Mouse (Mus musculus) A20 (cell line): ENCODE results near the gene Cntn4.

Experiments
- DNase-seq: peaks from one replicate; pipeline ENCODE4 v3.0.0-alpha.2; 2011; ENCODE audit warnings: low read depth, low spot score

The Cntn4 gene

DNA sequence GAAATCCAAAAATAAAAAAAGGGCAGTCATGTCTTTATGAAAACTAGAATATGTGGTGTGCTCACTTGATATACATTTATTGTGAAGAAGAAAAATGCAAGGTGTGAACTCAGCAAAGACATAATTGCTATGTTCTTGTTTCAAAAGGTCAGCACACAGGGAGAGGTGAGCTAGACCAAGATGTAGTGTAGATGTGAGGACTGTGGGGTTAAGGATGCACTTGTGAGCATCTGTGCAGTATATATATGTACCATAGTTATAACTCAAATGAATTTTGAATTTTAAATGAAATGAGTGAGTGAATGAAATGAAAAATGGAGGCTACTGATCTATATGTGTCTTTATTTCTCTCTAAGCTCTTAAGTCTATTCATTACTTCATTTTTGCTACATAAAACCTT is 401.2 kb downstream of the Cntn4 start:
- no peak for DNase-seq

DNA sequence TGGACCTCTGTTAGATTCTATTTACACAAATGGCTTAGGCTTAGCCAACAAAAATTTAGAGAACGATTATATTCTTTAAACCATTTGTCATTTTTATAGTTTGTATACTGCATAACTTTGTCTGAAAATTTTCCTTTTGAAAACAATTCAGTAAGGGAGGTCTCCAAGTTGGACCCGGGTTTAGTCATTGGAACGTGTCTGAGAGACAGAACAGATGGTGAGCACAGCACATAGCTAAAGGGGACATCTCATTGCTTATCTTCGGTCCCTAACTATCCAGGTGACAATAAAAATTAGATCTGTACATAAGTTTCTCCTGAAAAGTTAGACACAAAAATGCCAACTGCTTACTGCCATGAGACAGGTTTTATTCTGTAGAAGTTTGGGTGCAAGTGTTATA is 420.4 kb downstream of the Cntn4 start:
- DNase-seq = no peak

GRCm38 (mm10) chr6:106118523-106119081 is 441.1 kb downstream of the Cntn4 start:
- no peak for DNase-seq

DNA sequence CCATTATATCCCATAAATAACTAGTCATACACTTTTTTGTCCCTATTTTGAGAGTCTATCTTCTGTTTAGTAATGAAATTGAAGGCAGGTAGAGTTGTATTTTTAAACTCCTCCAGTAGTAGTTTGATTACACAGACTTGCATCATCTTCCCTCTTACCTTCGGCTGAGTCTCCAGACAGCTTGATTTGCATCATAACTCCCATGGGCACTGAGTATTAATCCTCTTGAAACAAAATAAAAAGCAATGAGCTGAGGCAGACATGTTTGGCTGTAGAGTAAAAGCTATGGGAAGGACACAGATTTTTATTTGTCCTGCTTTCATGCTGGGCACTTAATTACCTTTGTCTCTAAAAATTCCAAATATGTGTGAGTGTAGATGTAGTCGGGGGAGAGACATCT is 476.1 kb downstream of the Cntn4 start:
- peak; percentile 34 for DNase-seq

GRCm38 (mm10) chr6:106155362-106155761 is 477.9 kb downstream of the Cntn4 start:
- no peak for DNase-seq

- DNase-seq = no peak
Observed at GRCm38 (mm10) chr6:106177546-106177945, 500.1 kb downstream of the Cntn4 start.

GRCm38 (mm10) chr6:106181596-106181995 is 504.1 kb downstream of the Cntn4 start:
- no peak for DNase-seq

DNA sequence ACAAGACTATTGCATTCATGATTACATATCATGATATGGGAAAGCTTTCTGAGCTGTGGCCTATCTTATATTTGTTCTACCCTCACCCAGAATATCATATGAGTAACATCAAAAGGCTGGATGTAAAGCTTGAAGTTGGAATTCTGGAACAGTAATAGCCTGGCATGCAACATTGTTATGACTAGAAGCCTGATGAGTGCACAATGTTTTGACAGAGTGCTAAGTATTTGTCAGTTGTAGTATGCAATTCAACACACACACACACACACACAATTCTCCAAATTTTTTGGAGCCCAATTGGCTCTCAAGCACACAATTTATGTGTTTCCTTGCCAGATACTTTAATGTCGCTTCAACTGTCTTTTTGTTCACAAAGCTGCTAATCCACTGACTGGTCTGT is 523.5 kb downstream of the Cntn4 start:
- no peak for DNase-seq

GRCm38 (mm10) chr6:106207401-106207800 is 529.9 kb downstream of the Cntn4 start:
- DNase-seq = no peak

GRCm38 (mm10) chr6:106213071-106213470 is 535.6 kb downstream of the Cntn4 start:
- no peak for DNase-seq

GRCm38 (mm10) chr6:106237046-106237948 is 559.8 kb downstream of the Cntn4 start:
- no peak for DNase-seq

DNA sequence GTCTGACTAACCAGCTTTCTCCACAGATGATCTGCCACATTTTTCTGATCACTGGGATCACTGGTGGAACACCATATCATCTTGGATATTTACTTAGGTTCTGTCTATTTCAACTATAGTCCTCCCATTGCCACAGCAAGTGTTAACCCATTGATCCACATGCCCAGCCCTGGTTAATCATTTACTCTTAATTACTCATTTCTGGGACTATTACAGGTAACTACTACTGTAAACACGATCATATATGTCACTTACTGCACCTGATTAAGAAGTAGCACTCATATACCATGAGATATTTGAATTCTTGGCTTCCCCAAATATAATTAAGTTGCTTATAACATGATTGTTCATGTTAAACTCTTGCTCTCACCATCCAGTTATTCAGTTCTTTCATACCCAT is 564.1 kb downstream of the Cntn4 start:
- no peak for DNase-seq

GRCm38 (mm10) chr6:106263396-106263795 is 585.9 kb downstream of the Cntn4 start:
- DNase-seq = no peak

DNA sequence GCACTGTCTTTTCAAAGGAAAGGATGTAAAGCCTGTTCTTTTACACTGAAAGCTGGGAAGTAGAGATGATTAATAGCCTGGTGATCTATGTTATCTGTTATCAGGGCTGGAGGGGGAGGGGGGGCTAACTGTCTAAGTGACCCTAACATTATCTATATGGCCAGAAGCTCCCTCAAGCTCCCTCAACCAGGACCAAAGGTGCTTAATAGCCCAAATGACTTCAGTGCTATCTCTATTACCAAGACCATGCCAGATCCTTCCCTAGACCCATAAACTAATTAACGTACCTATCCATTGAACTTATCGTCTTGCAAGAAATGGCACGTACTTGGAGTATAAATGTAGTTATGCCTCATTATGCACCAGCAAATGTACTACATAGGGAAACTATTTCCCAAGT is 588.0 kb downstream of the Cntn4 start:
- no peak for DNase-seq

DNA sequence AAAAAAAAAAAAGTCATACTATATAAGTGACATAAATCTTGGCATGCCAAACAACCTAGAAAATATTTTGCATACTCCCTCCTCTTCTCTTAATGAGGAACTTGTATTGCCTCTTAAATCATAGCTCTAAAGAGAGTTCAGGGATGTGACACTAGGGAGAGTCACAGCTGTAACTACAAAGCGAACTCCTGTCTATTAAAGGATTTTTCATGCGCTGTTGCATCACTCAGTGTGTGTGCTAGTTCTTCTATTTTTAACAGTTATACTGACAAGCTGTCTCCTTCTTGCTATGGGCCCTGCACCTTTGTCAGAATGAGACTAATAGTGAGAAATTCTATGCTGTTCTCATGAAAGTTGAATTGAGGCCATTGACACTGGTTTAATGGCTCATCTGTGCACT is 588.8 kb downstream of the Cntn4 start:
- peak; percentile 41 for DNase-seq

GRCm38 (mm10) chr6:106268723-106269122 is 591.3 kb downstream of the Cntn4 start:
- no peak for DNase-seq

DNA sequence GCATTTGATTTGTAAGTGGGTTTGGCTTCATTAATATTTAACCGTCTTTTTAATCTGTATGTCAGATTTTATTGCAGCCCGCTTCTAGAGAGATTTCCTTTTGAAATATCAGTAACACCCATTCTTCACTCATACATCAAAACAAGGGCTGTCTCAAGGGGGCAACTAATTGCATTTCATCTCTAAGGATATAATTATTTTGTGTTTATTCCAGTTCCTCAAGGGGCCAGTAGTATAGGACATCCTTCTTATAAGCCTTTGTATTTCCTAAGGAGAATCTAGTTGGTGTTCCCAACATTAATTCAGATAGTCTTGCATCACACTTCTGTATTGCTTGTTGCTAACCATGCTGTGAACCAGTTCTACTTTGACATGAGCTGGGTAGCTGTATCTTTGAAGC is 599.7 kb downstream of the Cntn4 start:
- no peak for DNase-seq

GRCm38 (mm10) chr6:106281621-106282020 is 604.2 kb downstream of the Cntn4 start:
- no peak for DNase-seq

DNA sequence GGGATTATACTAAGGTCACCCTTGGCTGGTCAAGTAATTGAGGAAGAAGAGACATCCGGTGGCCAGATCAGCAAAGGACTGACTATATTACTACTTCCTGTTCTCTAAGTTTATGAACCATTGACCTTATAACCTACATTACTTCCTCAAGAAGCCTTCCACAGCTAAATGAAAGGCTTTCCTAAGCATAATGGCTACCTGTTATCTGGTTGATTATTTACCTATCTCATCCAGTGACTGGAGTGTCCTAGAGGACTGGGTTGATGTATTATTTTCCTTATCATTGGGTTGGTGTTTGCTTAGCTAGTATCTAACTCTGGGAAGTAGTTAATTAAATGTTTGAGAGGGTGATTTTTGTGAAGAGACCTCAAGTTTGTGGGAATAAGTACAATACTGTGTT is 606.4 kb downstream of the Cntn4 start:
- DNase-seq = no peak

DNA sequence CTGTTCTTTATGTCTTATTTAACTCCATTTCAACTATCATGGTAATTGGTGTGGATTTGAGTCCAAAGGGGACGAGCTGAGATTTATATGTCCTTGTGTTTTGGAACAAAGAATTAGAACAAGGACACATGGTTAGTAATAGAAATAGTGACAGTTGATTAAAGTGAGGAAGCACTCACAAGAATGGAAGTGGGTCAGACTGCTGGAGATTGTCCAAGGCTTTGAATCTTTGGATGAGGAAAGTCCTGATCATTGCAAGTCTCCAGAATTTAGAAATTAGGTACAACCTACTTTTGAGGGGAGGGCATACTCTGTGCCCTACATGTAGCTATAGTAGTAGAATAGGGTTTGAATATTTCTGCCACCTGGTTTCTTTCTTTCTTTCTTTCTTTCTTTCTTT is 622.0 kb downstream of the Cntn4 start:
- no peak for DNase-seq

- DNase-seq = no peak
Observed at GRCm38 (mm10) chr6:106300179-106300578, 622.7 kb downstream of the Cntn4 start.

GRCm38 (mm10) chr6:106302435-106302834 is 625.0 kb downstream of the Cntn4 start:
- DNase-seq = no peak

DNA sequence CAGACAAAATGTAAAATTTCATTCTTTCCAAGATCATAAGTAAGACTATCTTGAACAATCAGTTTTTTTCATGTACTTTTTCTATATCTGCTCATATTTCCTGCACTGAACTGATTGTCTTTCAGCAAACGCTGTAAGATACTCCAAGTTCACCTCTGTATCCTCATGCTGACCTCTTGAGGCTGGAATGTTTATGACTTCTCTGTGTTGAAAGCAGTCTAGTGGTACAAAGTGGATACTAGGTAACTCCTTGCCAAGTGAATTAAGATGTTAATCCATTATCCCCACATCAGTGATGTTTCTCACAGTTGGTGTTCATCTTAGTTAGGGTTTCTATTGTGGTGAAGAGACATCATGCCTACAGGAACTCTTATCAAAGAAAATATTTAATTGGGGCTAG is 651.5 kb downstream of the Cntn4 start:
- no peak for DNase-seq
